Mouse (Mus musculus) urinary bladder, postnatal 14 days (tissue): ENCODE results near the gene Rundc1.
A peak's percentile ranks its signal among the peaks of the same experiment; 100 is the strongest.
"Not testable (repeated sequence)": the region's sequence is repeated elsewhere in the genome, so short reads cannot be mapped to it uniquely, and the experiment has no call there.

Experiments used
- DNase-seq: peaks from one replicate; pipeline ENCODE4 v3.0.0; 2021; ENCODE audit warnings: low spot score

Rundc1 gene

DNA sequence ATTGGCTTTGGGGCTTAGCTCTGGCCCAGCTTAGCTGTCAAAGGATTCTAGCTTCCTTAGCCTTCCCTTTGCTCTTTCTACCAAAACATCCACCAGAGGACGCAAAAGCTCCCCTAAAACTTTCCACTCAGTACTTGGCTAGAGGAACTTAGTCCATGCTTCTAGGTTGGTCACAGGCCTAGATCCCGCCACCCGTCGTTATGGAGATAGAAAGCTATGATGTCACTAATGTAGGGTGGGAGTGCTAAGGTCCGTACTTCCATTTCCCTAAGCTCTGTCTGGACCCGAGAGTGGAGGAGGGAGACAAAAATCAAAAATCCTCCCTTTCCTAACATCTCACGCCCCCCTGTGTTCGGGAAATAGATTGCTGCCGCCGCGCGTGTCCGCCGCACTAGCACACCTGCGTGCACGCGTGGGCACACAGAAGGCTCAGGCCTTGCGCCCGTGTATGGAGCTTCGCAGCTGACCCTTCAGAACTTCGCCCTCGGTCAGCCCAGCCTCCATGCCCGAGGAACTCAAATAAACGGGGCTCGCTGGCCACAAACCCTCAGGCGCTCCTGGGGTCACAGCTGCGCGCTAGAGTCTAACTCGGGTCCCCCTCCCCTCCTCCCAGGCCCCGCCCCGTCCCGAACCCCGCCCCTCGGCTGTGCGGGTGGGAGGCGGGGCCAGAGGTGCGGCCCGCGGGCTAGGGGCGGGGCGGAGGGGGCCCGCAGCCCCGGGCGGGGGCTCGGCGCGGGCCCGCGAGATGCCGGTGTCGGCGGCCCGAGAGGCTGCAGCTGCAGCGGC, 42.8 kb downstream of the Rundc1 start:
- peak; percentile 69 for DNase-seq

DNA sequence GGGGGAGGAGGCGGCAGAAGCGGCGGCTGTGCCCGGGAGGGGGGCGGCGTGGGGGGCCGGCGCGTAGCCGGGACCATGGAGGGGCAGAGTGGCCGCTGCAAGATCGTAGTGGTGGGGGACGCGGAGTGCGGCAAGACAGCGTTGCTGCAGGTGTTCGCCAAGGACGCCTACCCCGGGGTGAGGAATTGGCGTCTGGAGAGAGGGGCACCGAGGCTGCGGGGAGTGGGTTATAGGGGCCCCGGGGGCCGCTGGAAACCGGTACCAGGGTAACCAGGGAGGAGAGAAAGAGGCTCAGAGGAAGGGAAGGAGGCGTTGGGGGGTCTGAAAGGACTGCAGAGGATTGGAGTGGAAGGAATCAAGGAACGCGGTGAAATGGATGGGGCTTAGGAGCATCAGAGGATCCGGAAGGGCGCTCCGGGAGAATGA, 43.4 kb downstream of the Rundc1 start:
- DNase-seq = no peak

DNA sequence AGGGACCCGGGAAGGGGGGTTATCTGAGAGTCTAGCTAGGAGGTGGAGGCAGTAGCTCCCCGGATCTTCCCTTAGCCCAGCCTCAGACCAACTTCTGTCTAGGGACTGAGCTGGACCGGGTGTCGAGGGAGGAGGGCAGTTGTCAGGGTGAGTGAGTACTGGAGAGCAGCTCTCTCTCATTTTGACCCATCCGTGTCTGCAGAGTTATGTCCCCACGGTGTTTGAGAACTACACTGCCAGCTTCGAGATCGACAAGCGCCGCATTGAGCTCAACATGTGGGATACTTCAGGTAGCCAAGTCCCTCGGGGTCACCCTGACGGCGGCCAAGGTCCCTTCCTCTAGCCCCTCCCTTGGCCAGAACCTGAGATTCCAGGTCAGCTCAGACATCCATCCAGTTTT, 43.8 kb downstream of the Rundc1 start:
- no peak for DNase-seq

DNA sequence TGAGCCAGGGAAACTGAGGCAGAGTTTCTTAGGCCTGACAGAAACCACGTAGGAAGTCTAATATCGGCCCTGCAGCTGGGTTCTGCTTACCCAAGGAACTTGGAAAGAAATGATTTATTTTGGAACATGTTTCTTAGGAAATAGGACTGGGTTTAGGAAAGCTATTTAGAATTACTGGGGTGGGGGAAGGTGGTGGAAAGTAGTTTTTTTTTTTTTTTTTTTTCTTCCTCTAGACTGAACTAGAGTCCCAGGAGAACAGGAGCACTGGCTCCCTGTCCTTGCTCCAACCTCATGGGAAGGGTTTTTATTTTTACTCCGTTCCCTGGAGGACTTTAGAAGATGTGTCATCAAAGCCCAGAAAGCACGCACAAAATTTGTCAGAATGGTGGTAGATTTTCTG, 44.3 kb downstream of the Rundc1 start:
- DNase-seq = no peak

DNA sequence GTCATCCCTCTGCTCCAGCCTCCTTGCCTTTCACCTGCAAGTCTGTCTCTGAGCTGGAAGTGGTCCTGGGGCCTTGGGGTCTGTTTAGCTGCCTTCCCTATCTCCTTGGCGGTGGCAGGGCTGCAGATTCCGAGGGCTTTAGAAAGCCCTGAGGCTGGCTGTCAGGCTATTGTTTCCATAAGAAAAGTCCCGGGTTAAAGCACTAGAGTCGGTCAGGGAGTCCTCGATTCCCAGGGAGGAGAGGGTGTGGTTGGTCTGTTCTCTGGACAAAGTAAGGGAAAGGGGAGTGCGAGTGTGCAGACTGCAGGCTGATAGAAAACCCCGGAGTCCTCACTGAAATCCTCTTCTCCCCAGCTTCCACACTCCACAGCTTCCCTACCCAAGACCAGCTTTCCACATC, 45.3 kb downstream of the Rundc1 start:
- DNase-seq = no peak

GRCm38 (mm10) chr11:101471926-101472325, 47.0 kb downstream of the Rundc1 start:
- DNase-seq = no peak

DNA sequence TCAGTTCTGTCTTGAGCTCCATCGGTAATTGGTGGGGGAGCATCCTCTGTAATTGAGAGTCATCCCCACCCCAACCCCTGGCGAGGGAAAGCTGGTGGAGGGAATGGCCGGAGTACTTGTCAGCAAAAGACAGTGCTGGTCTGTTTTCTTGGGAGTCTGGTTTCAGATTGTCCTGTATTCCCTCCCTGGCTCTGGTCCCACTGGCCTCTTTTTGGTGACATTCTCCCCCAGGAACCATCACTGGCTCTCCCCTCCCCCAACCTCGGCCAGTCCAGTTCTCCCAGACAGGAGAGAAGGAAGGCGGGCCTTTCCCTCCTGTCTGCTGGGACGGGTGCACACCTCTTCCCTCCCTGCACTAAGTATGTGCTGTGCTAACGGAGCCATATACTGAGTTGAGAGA, 47.5 kb downstream of the Rundc1 start:
- no peak for DNase-seq

DNA sequence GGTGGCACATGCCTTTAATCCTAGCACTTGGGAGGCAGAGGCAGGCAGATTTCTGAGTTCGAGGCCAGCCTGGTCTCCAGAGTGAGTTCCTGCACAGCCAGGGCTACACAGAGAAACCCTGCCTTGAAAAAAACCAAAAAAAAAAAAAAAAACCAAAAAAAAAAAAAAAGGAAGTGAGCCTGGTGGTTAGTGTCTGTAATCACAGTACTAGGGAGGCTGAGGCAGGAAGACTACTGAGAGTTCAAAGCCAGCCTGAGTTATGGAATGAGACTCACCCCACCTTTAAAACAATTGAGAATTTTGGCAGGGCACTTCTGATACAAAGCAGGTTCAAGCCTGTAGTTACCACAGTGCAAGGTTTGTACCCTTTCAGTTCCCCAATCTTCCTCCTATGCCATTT, 48.8 kb downstream of the Rundc1 start:
- not testable (repeated sequence) for DNase-seq

DNA sequence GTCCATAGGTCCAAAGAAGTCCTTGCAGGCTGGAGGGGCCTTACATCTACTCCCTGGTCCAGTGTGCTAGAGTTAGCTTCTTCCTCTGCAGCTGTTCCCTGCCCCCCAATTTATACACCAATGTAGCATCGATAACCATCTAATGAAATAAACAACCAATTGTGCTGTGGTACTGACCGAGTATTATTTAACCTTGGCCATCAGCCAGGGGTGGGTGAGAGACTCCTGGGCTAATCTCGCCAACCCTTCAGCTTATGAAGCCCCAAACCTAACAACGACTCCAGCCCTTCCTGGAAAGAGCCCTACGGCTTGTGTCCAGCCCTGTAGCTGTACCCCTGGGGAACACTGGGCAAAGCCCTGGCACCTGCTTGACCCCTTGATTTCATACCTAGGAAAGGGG, 49.4 kb downstream of the Rundc1 start:
- no peak for DNase-seq

GRCm38 (mm10) chr11:101476361-101476760, 51.5 kb downstream of the Rundc1 start:
- not testable (repeated sequence) for DNase-seq

DNA sequence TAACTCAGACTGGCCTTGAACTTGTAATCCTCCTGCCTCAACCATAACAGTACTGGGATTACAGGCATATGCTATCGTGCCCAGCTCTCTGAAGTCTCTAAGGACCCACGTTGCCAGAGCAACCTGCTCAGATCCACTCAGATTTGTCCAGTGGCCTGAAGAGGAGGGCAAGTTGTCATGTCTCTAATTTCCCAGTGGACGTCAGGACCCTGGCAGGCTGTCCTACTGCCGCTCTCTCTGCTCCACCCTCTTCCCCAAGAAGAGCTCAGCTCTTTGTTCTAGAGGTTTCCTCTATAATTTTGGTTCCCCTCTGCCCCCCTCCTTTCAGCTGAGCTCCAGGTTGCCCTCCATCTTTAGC, 52.3 kb downstream of the Rundc1 start:
- no peak for DNase-seq

GRCm38 (mm10) chr11:101477552-101478211, 52.8 kb downstream of the Rundc1 start:
- DNase-seq = no peak

DNA sequence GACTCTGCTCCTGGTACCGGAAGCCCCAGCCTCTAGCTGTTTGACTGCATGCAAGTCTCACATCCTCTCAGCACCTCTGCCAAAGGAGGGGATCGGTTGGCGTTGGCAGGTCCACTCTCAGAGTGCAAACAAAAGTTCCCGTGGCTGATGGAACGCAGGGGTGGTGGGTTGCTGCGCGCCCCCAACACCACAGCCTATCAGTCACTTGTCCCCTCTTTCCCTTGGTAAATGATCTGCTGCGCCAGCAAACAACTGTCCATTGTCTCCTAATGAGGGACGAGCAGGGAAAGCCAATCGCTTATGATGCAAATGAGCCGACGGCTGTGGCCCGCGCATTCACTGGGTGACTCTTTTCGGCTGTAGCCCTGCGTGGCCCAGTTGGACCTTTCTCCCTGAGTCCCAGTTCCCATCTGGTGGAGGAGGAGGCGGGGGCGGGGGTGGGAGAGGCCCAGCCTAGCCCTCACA, 54.3 kb downstream of the Rundc1 start:
- DNase-seq = no peak

- no peak for DNase-seq
These were observed 56.0 kb downstream of the Rundc1 start for GRCm38 (mm10) chr11:101480912-101481311.

GRCm38 (mm10) chr11:101483804-101484203, 58.9 kb downstream of the Rundc1 start:
- no peak for DNase-seq

DNA sequence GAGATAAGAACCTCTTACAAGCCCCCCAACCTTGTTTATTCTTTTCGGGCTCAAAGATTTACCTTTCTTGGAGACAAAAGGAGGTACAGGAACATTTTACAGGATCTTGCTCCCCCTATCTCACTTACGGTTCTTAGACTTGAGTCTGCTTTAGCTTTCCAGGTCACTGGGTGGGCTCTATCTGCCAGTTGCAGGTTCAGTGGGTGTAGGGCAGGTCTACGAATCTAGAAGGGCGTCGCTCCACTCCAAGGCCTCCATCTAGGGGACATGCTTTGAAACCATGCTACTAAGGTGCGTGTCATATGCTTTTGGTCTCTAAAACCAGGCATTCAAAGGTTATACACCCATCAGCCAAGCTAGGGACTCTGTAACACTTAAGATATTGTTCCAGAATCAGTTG, 59.4 kb downstream of the Rundc1 start:
- DNase-seq = no peak

DNA sequence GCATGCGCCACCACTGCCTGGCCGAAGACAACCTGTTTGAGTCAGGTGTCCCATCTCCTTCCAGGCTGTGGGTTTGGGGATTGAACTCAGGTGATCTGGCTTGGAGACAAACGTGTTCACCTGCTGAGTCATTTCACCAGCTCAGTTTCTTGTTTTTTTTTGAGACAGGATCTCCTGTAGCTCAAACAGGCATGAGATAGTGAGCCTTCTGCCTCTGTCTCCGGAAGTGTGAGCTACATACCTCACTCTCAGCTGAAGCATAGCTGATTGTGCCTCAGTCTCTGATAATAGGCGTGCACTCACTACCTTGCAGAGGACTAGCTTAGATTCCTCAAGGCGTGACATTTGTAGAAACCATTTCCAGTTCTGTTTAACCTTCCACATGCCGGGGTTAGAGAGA, 59.9 kb downstream of the Rundc1 start:
- no peak for DNase-seq
